Mouse (Mus musculus) CD4-positive, CD25-positive, alpha-beta regulatory T cell, adult 2 months (primary cell): Measurements from ENCODE around the gene Wdr5b.

Source experiments
- DNase-seq: peaks from one replicate; pipeline ENCODE4 v3.0.0-alpha.2; 2012; ENCODE audit warnings: low read depth, low spot score

Gene Wdr5b

GRCm38 (mm10) chr16:36071071-36071449, 30.1 kb downstream of the Wdr5b start:
- no peak for DNase-seq

GRCm38 (mm10) chr16:36071450-36072379, 30.7 kb downstream of the Wdr5b start, which contains the start of the genes Fam162a and Ccdc58:
Gene Fam162a, minus strand, starts transcription at chr16:36071594.
Gene Ccdc58, plus strand, starts transcription at chr16:36071685.
- DNase-seq = peak; percentile 97

GRCm38 (mm10) chr16:36072410-36073011, 31.5 kb downstream of the Wdr5b start:
- DNase-seq = no peak

- DNase-seq = no peak
Measured at GRCm38 (mm10) chr16:36074772-36075171, 33.8 kb downstream of the Wdr5b start.

- no peak for DNase-seq
Measured at GRCm38 (mm10) chr16:36079916-36080315, 38.9 kb downstream of the Wdr5b start.

- no peak for DNase-seq
Measured at GRCm38 (mm10) chr16:36087846-36088245, 46.9 kb downstream of the Wdr5b start.

GRCm38 (mm10) chr16:36089065-36089464, 48.1 kb downstream of the Wdr5b start:
- no peak for DNase-seq

GRCm38 (mm10) chr16:36089850-36090616, 49.0 kb downstream of the Wdr5b start:
- no peak for DNase-seq

- DNase-seq = no peak
Measured at GRCm38 (mm10) chr16:36090785-36091509, 50.0 kb downstream of the Wdr5b start.
